Mouse (Mus musculus) ES-E14 (cell line): ENCODE measurements around the gene Fam81a. TPM values are rescaled to one million over a fixed set of nuclear protein-coding genes. Genes with fewer than 3 reads are reported as not detected.
A peak's percentile ranks its signal among the peaks of the same experiment; 100 is the strongest.

Source experiments
- DNase-seq: peaks from one replicate; pipeline ENCODE4 v3.0.0-alpha.2; 2013; ENCODE audit warnings: low read depth, low spot score
- H3K27ac ChIP-seq: 2 replicates; pipeline ENCODE4 v1.5.1; 2012; ENCODE audit warnings: low read depth, mild to moderate bottlenecking, low read length, moderate library complexity, mixed read lengths; ENCODE audit not compliant: poor library complexity, insufficient read depth, severe bottlenecking
- H3K36me3 ChIP-seq: 2 replicates; pipeline ENCODE4 v1.6.1; 2012; ENCODE audit warnings: mild to moderate bottlenecking, low read length, moderate library complexity, mixed read lengths; ENCODE audit not compliant: control insufficient read depth, poor library complexity, insufficient read depth, severe bottlenecking
- H3K4me1 ChIP-seq, 2 experiments: fragments of 150-350 bp in 1 of 2; sonication (generic) in 1 of 2; 2 replicates each; pipeline ENCODE4 v1.6.1; 2012; ENCODE audit warnings: low read length in 2 of 2, mild to moderate bottlenecking in 1 of 2, mixed read lengths in 1 of 2; ENCODE audit not compliant: control insufficient read depth in 2 of 2, insufficient read depth in 2 of 2, poor library complexity in 1 of 2
- H3K4me3 ChIP-seq, 2 experiments: fragments of 150-350 bp in 1 of 2; sonication (generic) in 1 of 2; 2 replicates each; pipeline ENCODE4 v1.5.1; 2012; ENCODE audit warnings: low read length in 2 of 2, low read depth in 1 of 2, mild to moderate bottlenecking in 1 of 2, mixed read lengths in 1 of 2; ENCODE audit not compliant: insufficient read depth in 1 of 2, poor library complexity in 1 of 2, severe bottlenecking in 1 of 2
- H3K9ac ChIP-seq: 2 replicates; pipeline ENCODE4 v1.6.1; 2012; ENCODE audit warnings: low read depth, mild to moderate bottlenecking, low read length, mixed read lengths; ENCODE audit not compliant: poor library complexity, insufficient read depth, severe bottlenecking
- H3K9me3 ChIP-seq: fragments of 150-350 bp; sonication (generic); 2 replicates; pipeline ENCODE4 v1.6.1; 2012; ENCODE audit warnings: low read depth, mild to moderate bottlenecking, low read length; ENCODE audit not compliant: control insufficient read depth, insufficient read depth
- CHD2 ChIP-seq: IDR thresholded peaks from 2 replicates; pipeline ENCODE4 v1.6.1; 2014; ENCODE audit warnings: mild to moderate bottlenecking, low read depth, low read length, inconsistent platforms
- HCFC1 ChIP-seq: IDR thresholded peaks from 2 replicates; pipeline ENCODE4 v1.6.1; 2012; ENCODE audit warnings: low read length, inconsistent platforms, borderline replicate concordance; ENCODE audit not compliant: insufficient read depth
- MAFK ChIP-seq: IDR thresholded peaks from 2 replicates; pipeline ENCODE4 v1.6.1; 2014; ENCODE audit warnings: mild to moderate bottlenecking, low read depth, low read length, inconsistent platforms; ENCODE audit not compliant: insufficient read depth
- ZC3H11A ChIP-seq: IDR thresholded peaks from 2 replicates; pipeline ENCODE4 v1.6.1; 2012; ENCODE audit warnings: low read depth, mild to moderate bottlenecking, inconsistent platforms, low read length, borderline replicate concordance
- ZNF384 ChIP-seq: IDR thresholded peaks from 2 replicates; pipeline ENCODE4 v1.6.1; 2012; ENCODE audit warnings: low read depth, low read length, inconsistent platforms
- in situ Hi-C, 2 experiments: fragments of 600-800 bp; cut with MboI; formaldehyde crosslinking; loops; one replicate each; pipeline ENCODE4 v1.15.1; 2025; ENCODE audit warnings: low sequenced_read_pairs in 2 of 2, inconsistent platforms in 1 of 2; ENCODE audit not compliant: unreplicated experiment in 2 of 2
- total RNA-seq: library from RNA; depleted of rRNA; stranded (reverse); fragments of 300-350 nt; gene quantifications from 2 replicates; pipeline ENCODE4 v1.2.3, GENCODE M21; 2012; rRNA removed

Fam81a gene
- total RNA-seq = 5.3 and 5.7 TPM in 2 replicates

DNA sequence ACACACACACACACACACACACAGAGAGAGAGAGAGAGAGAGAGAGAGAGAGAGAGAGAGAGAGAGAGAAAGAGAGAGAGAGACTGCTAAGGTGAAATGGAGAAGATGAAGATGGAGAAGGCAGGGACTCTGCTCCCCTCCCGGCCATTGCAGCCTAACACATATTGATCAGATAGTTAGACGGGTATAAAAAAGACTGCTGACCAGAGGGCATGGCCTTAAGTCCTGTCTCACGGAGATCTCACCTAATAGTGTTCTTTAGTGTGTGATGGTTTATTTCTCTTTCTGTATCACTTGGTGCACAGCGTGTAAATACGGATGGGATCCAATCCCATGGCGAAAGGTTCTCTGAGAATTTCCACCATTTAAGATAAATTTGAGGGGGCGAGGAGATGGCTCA, at the start of gene Fam81a:
Fam81a (minus strand) TSS at position 101 of the 400 bp plus-strand sequence.
- no peak for DNase-seq
- in situ Hi-C loops = no loop called here
- H3K36me3 ChIP-seq = no peaks in the 10 kb centered on the region
- no peaks in the 10 kb centered on the region for H3K9me3 ChIP-seq
- H3K9ac ChIP-seq = peak within 1 kb of the TSS; percentile 12; the same call in 1 of the 2 replicates
- peaks cover 9 to 21% of the 10 kb centered on the region in 2 experiments; a peak in 3 of 4 replicates for H3K4me1 ChIP-seq
- TF ChIP-seq CHD2 (no peak), HCFC1 (no peak), ZNF384 (no peak), MAFK (no peak), ZC3H11A (no peak)
- no peak within 1 kb of the TSS for H3K27ac ChIP-seq
- H3K4me3 ChIP-seq = peak within 1 kb of the TSS; percentile 70 to 75

DNA sequence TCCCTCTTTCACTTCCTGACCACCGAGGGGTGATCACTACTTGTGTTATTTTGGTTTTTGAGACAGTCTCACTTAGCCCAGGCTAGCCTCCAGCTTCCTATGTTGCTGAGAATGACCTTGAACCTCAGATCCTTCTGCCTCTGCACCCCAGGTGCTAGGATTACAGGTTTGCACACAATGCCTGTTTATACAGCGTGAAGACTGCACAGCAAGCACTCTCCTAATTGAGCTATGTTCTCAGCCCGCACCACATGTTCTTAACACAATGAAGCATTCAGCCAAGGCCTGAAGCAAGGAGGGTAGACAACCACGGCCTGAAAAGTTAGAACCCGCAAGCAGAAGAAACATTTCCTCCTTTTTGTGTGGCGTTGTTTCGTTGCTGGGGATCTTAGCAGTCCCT, 40.3 kb upstream of the Fam81a start:
- DNase-seq = no peak
- no peaks in the 10 kb centered on the region; a peak in 1 of 4 replicates for H3K4me1 ChIP-seq

GRCm38 (mm10) chr9:70181719-70182118, 39.4 kb upstream of the Fam81a start:
- in situ Hi-C loops = no loop called here
- H3K9me3 ChIP-seq = no peaks in the 10 kb centered on the region

More for the DNA sequence above, 40.3 kb upstream of the Fam81a start:
- Histone ChIP-seq H3K9me3 (no peaks in the 10 kb centered on the region), H3K36me3 (no peaks in the 10 kb centered on the region), H3K4me3 (no peak overlapping the region), H3K9ac (no peak overlapping the region), H3K27ac (no peak overlapping the region)
- in situ Hi-C loops = no loop called here
- TF ChIP-seq CHD2 = no peak
- no peak for TF ChIP-seq HCFC1

GRCm38 (mm10) chr9:70176291-70176690, 33.9 kb upstream of the Fam81a start:
- no peak overlapping the region for H3K27ac ChIP-seq
- peaks cover 0 to 16% of the 10 kb centered on the region in 2 experiments; a peak in 2 of 4 replicates for H3K4me1 ChIP-seq
- no peak for DNase-seq
- TF ChIP-seq ZNF384 (no peak), CHD2 (no peak), HCFC1 (no peak), ZC3H11A (no peak), MAFK (no peak)
- in situ Hi-C loops = no loop called here
- H3K9me3 ChIP-seq = no peaks in the 10 kb centered on the region
- no peaks in the 10 kb centered on the region for H3K36me3 ChIP-seq
- H3K4me3 ChIP-seq = no peak overlapping the region
- no peak overlapping the region for H3K9ac ChIP-seq

More at GRCm38 (mm10) chr9:70181719-70182118, 39.4 kb upstream of the Fam81a start:
- no peaks in the 10 kb centered on the region; a peak in 2 of 4 replicates for H3K4me1 ChIP-seq
- H3K9ac ChIP-seq = no peak overlapping the region
- DNase-seq = no peak
- no peaks in the 10 kb centered on the region for H3K36me3 ChIP-seq
- TF ChIP-seq MAFK (no peak), CHD2 (no peak), ZNF384 (no peak), HCFC1 (no peak), ZC3H11A (no peak)
- H3K4me3 ChIP-seq = no peak overlapping the region
- no peak overlapping the region for H3K27ac ChIP-seq

- no peak overlapping the region for H3K4me3 ChIP-seq
- TF ChIP-seq MAFK (no peak), HCFC1 (no peak), ZNF384 (no peak), CHD2 (no peak), ZC3H11A (no peak)
- H3K4me1 ChIP-seq = peaks cover 0 to 16% of the 10 kb centered on the region in 2 experiments; a peak in 2 of 4 replicates
- no peaks in the 10 kb centered on the region for H3K9me3 ChIP-seq
- no peak overlapping the region for H3K9ac ChIP-seq
- H3K27ac ChIP-seq = no peak overlapping the region; the same call in 1 of the 2 replicates
- no peaks in the 10 kb centered on the region for H3K36me3 ChIP-seq
- DNase-seq = no peak
- in situ Hi-C loops = no loop called here
Measured at GRCm38 (mm10) chr9:70174896-70175295, 32.5 kb upstream of the Fam81a start.
